Mouse (Mus musculus) thymus, adult 2 months (tissue): Measurements from ENCODE around the gene Erc2.

Source experiments
- CTCF ChIP-seq: fragments of 200-500 bp; IDR thresholded peaks from 2 replicates; pipeline ENCODE4 v1.5.1; 2012; ENCODE audit warnings: mild to moderate bottlenecking, control low read depth, low read length, moderate library complexity, borderline replicate concordance; ENCODE audit not compliant: control insufficient read depth, poor library complexity, insufficient read depth; ENCODE audit errors: extremely low read depth
- POLR2A ChIP-seq: fragments of 200-500 bp; IDR thresholded peaks from 2 replicates; pipeline ENCODE4 v1.6.1; 2012; ENCODE audit warnings: mild to moderate bottlenecking, low read length, control low read depth, moderate library complexity; ENCODE audit not compliant: control insufficient read depth, poor library complexity, insufficient read depth; ENCODE audit errors: extremely low read depth

DNA sequence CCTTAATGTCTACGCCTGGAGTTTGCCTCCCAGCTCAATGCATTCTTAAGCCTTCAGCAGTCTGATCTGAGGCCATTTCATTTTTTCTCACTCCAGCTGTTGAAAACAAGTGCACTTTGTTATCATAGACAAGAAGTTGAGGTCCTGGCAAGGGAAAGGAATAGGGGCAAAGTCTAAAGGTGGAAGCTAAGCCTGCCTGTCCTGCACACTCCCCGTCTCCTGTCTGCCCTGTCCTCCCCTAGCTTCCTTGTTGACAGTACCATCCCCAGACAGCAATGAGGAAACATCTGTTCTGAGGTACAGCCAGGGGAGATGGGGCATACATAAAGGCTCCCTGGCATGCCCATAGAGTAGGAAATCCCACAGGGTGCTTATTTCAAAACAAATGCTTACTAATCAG lies 776.7 kb downstream of the Erc2 start:
- no peak for TF ChIP-seq CTCF
- TF ChIP-seq POLR2A, result no peak
